Mouse (Mus musculus) stomach, postnatal 0 days (tissue): ENCODE results near the gene Chd9. TPM values are rescaled to one million over a fixed set of nuclear protein-coding genes. Genes with fewer than 3 reads are reported as not detected.

Experiments used
- ATAC-seq: fragments of 200-750 bp; cut with Nextera tagmentation; 2 replicates; pipeline ENCODE4 v1.8.0; 2017; ENCODE audit not compliant: low FRiP score, low TSS enrichment
- DNase-seq: peaks from one replicate; pipeline ENCODE4 v3.0.0-alpha.2; 2016; ENCODE audit warnings: low spot score
- H3K27ac ChIP-seq: fragments of 300-500 bp; sonication (generic); replicated peaks from 2 replicates; pipeline ENCODE4 v1.5.1; 2014; ENCODE audit warnings: mild to moderate bottlenecking, control low read depth
- H3K27me3 ChIP-seq: fragments of 300-500 bp; sonication (generic); 2 replicates; pipeline ENCODE4 v1.6.1; 2014; ENCODE audit warnings: low read length; ENCODE audit not compliant: control insufficient read depth, insufficient read depth
- H3K36me3 ChIP-seq: fragments of 300-500 bp; sonication (generic); 2 replicates; pipeline ENCODE4 v1.6.1; 2014; ENCODE audit warnings: low read length, mixed read lengths; ENCODE audit not compliant: control insufficient read depth, insufficient read depth
- H3K4me1 ChIP-seq: fragments of 300-500 bp; sonication (generic); replicated peaks from 2 replicates; pipeline ENCODE4 v1.6.1; 2014; ENCODE audit warnings: antibody characterized with exemption; ENCODE audit not compliant: control insufficient read depth, insufficient read depth
- H3K4me2 ChIP-seq: fragments of 300-500 bp; sonication (generic); replicated peaks from 2 replicates; pipeline ENCODE4 v1.6.1; 2014; ENCODE audit warnings: low read depth, mild to moderate bottlenecking, control low read depth, moderate library complexity
- H3K4me3 ChIP-seq: fragments of 300-500 bp; sonication (generic); 2 replicates; pipeline ENCODE4 v1.5.1; 2014; ENCODE audit warnings: low read depth, low read length, control low read depth
- H3K9ac ChIP-seq: fragments of 300-500 bp; sonication (generic); 2 replicates; pipeline ENCODE4 v1.6.1; 2014; ENCODE audit warnings: mild to moderate bottlenecking, low read length, control low read depth, mixed read lengths
- H3K9me3 ChIP-seq: fragments of 300-500 bp; sonication (generic); 2 replicates; pipeline ENCODE4 v1.6.1; 2016; ENCODE audit warnings: low read length; ENCODE audit not compliant: control insufficient read depth
- CTCF ChIP-seq: IDR thresholded peaks from 2 replicates; pipeline ENCODE4 v1.5.1; 2016; ENCODE audit warnings: antibody characterized with exemption, low read depth, mild to moderate bottlenecking, moderate library complexity
- EP300 ChIP-seq: optimal IDR thresholded peaks from 2 replicates; pipeline ENCODE3; 2016; ENCODE audit warnings: antibody characterized with exemption
- WGBS: fragments of 180-500 bp; shearing (Covaris S2); extraction: QIAGEN DNeasy Blood & Tissue Kit; methylation state at CpG from one replicate; pipeline ENCODE4 v1.1.7; 2014; 5-methylcytosine and 5-hydroxymethylcytosine counted together
- polyA plus RNA-seq: library from polyadenylated mRNA; unstranded; fragments of >200 nt; fragmentation: Nextera tagmentation; extraction: Ambion mirVana; gene quantifications from 2 replicates; pipeline ENCODE4 v1.2.1, GENCODE M21; 2015

Gene Chd9
- polyA plus RNA-seq, 1 experiment from 2014 or later = 131 TPM

DNA sequence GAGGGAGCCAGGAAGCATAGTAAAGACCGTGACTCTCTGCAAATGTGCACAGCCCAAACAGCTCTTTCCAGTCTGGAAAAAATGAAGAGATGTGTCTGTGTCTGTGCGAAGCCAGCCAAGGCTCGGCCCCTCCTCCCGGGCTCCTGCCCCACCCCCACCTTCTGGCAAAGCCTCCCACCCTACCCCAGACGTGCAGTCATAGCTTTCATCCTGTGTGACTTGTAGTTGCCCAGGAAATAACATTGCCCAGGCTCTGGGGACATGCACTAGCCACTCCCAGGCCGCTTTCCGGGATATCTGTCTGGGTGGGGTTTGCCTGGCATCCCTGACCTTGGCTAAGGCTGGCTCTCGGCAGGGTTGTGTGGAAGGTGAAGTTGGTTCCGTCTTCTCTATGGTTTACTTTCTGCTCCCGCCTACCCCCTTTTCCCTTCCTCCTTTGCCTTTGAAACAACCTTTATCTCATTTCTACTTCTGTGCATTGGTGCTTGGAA lies 26.6 kb downstream of the Chd9 start:
- Histone ChIP-seq H3K4me1 (peaks cover 4% of the 10 kb centered on the region; the same call in 1 of the 2 replicates), H3K27me3 (no peaks in the 10 kb centered on the region), H3K36me3 (no peaks in the 10 kb centered on the region), H3K27ac (peak overlapping the region; percentile 63), H3K9ac (peak overlapping the region; percentile 41; the same call in 1 of the 2 replicates), H3K4me3 (no peak overlapping the region), H3K4me2 (peak overlapping the region; percentile 12; the same call in 1 of the 2 replicates), H3K9me3 (no peaks in the 10 kb centered on the region)
- TF ChIP-seq EP300 = no peak
- no peak for TF ChIP-seq CTCF
- ATAC-seq (peak; percentile 74), DNase-seq (peak; percentile 61)
- WGBS = 8% methylated on average over 10 of the region's 10 CpGs

- Histone ChIP-seq H3K4me2 (no peak overlapping the region), H3K4me1 (peaks cover 4% of the 10 kb centered on the region; the same call in 1 of the 2 replicates), H3K27ac (no peak overlapping the region), H3K27me3 (no peaks in the 10 kb centered on the region), H3K36me3 (no peaks in the 10 kb centered on the region), H3K4me3 (no peak overlapping the region), H3K9ac (no peak overlapping the region), H3K9me3 (no peaks in the 10 kb centered on the region)
- DNase-seq = no peak
- ATAC-seq = no peak
- TF ChIP-seq EP300 = no peak
- no peak for TF ChIP-seq CTCF
- WGBS = 93% methylated on average over 3 of the region's 3 CpGs
Observed at GRCm38 (mm10) chr8:90856171-90856570, 28.0 kb downstream of the Chd9 start.

- H3K9ac ChIP-seq = no peak overlapping the region
- H3K9me3 ChIP-seq = no peaks in the 10 kb centered on the region
- no peak for TF ChIP-seq EP300
- TF ChIP-seq CTCF = no peak
- no peak for DNase-seq
- no peak overlapping the region for H3K4me2 ChIP-seq
- peaks cover 9% of the 10 kb centered on the region for H3K4me1 ChIP-seq
- no peak overlapping the region for H3K4me3 ChIP-seq
- no peaks in the 10 kb centered on the region for H3K36me3 ChIP-seq
- H3K27ac ChIP-seq = no peak overlapping the region
- ATAC-seq = no peak
- WGBS = 63% methylated on average over 1 of the region's 1 CpGs
- H3K27me3 ChIP-seq = no peaks in the 10 kb centered on the region
Observed at GRCm38 (mm10) chr8:90856952-90857351, 28.8 kb downstream of the Chd9 start.

- DNase-seq (no peak), ATAC-seq (no peak)
- no peak overlapping the region for H3K27ac ChIP-seq
- no peak overlapping the region for H3K9ac ChIP-seq
- H3K4me2 ChIP-seq = no peak overlapping the region
- TF ChIP-seq CTCF = no peak
- no peak for TF ChIP-seq EP300
- H3K4me3 ChIP-seq = no peak overlapping the region
- peaks cover 9% of the 10 kb centered on the region for H3K4me1 ChIP-seq
- no peaks in the 10 kb centered on the region for H3K36me3 ChIP-seq
- 95% methylated on average over 2 of the region's 2 CpGs for WGBS
- H3K27me3 ChIP-seq = no peaks in the 10 kb centered on the region
- H3K9me3 ChIP-seq = no peaks in the 10 kb centered on the region
Observed at GRCm38 (mm10) chr8:90858071-90858470, 29.9 kb downstream of the Chd9 start.

DNA sequence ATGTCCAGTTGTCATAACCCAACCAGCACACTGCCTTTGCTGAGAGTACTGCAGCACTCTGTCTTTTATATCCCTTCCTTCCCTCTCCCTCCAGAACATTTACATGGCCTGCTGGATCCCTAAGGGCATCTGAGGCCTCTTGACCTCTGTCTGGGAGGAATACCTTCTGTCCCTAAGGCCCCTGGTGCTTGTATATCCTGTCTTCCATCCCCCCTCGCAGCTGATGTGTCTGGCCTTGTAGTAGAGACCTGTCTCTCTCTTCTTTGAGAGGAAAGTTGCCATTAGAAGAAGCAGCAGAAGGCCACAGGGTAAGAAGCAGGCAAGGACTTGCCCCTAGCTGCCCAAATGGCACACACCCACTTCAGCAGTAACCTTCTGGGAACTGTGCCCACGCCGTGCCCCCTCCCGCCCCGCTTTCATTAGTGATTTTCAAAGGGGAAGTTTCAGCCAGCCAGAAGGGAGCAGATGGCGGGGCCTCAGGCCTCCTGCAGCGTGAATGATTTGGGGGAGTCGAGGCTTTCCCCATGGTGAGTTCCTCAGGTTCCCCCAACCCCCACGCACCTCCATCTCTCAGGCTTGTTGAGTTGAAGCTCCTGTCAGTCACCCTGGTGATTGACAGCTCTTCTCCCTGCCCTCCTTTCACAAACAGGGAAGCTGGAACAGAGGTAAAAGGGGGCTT lies 33.3 kb downstream of the Chd9 start:
- 18% methylated on average over 9 of the region's 9 CpGs for whole genome bisulfite sequencing
- Histone ChIP-seq H3K27ac (peak overlapping the region; percentile 37), H3K36me3 (no peaks in the 10 kb centered on the region), H3K4me3 (no peak overlapping the region), H3K4me2 (peak overlapping the region; percentile 35), H3K27me3 (no peaks in the 10 kb centered on the region), H3K4me1 (peaks cover 5% of the 10 kb centered on the region; the same call in 1 of the 2 replicates), H3K9ac (peak overlapping the region; percentile 35; the same call in 1 of the 2 replicates), H3K9me3 (no peaks in the 10 kb centered on the region)
- DNase-seq = peak; percentile 32
- ATAC-seq = 0 out of 2 replicates have a peak, but pooled peaks have one; percentile 24
- TF ChIP-seq EP300 = no peak
- TF ChIP-seq CTCF = no peak

DNA sequence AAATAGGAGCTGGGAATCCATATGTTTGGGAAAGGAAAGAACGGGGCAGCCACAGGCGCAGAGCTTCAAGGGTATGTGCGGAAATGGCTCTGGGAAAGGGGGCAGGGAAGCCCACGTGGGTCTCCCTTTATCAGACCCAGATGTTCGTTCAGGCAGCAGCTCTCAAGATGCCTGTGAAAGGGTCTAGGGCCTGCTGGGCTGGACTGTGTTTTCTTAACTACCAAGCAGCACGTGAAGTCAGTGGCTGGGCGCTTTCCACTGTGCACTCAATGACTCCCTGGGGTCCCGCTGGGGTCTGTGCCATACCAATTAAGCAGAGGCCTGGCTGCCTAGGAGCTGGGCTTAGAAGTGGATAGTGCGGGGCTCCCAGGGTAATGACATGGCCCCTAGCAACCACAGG lies 33.9 kb downstream of the Chd9 start:
- ATAC-seq = peak; percentile 77; the same call in 1 of the 2 replicates
- no peak overlapping the region for H3K4me3 ChIP-seq
- H3K27me3 ChIP-seq = no peaks in the 10 kb centered on the region
- H3K4me2 ChIP-seq = peak overlapping the region; percentile 35; the same call in 1 of the 2 replicates
- TF ChIP-seq EP300 = no peak
- peak; percentile 24 for DNase-seq
- WGBS = 28% methylated on average over 9 of the region's 9 CpGs
- peak overlapping the region; percentile 78 for H3K27ac ChIP-seq
- H3K9ac ChIP-seq = no peak overlapping the region
- H3K36me3 ChIP-seq = no peaks in the 10 kb centered on the region
- no peaks in the 10 kb centered on the region for H3K9me3 ChIP-seq
- peaks cover 5% of the 10 kb centered on the region; the same call in 1 of the 2 replicates for H3K4me1 ChIP-seq
